Mouse (Mus musculus) gastrocnemius, adult 2 months (tissue): ENCODE results near the gene Olfr472. TPM values are rescaled to one million over a fixed set of nuclear protein-coding genes. Genes with fewer than 3 reads are reported as not detected.
"Not testable (repeated sequence)": the region's sequence is repeated elsewhere in the genome, so short reads cannot be mapped to it uniquely, and the experiment has no call there.

ENCODE experiments used
- DNase-seq: peaks from one replicate; pipeline ENCODE4 v3.0.0; 2022
- H3K27ac ChIP-seq: fragments of 200-600 bp; 2 replicates; pipeline ENCODE4 v1.8.1; 2022; ENCODE audit warnings: mild to moderate bottlenecking
- H3K4me3 ChIP-seq: fragments of 200-600 bp; 2 replicates; pipeline ENCODE4 v1.8.1; 2022; ENCODE audit warnings: mild to moderate bottlenecking, moderate library complexity
- CTCF ChIP-seq: fragments of 200-600 bp; IDR thresholded peaks from 2 replicates; pipeline ENCODE4 v1.8.1; 2022; ENCODE audit warnings: antibody characterized with exemption, mild to moderate bottlenecking, moderate library complexity
- intact Hi-C: fragments of 180-260 bp; cut with DNase I; formaldehyde crosslinking; loops from one replicate; pipeline ENCODE4 v1.15.1; 2025
- long read RNA-seq, 2 experiments: library from polyadenylated mRNA; stranded (forward); transcript quantifications; one replicate each; pipeline ENCODE4 v2.0.0; 2021
- total RNA-seq, 2 experiments: library from RNA; stranded (reverse); gene quantifications; 2 replicates each; pipeline ENCODE4 v1.2.3; 2021

Olfr472 gene
- total RNA-seq: not detected
- long read RNA-seq, experiment 1: 0 reads
- long read RNA-seq, experiment 2: 0 reads

DNA sequence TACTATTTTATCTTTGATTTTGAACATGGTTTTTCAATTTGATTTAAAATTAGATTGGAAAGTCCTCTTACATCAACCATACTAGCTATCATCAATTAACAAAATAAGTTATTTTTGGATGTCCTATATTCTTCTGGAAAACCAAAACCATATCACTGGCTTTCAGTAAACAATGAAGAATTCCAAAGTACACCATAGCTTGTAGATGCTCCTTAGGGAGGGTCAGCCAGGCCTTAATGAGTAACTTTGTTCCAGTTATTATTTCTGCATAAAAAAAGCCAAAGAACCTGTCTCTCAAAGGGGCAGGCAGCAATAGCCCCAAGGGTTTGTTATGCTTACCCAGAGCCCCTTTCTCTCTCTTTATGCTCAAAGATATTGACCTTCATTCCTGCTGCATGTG, at the start of gene Olfr472:
Gene Olfr472 (plus strand): TSS at position 301 of the 400 bp plus-strand sequence.
- Histone ChIP-seq H3K27ac (no peak within 1 kb of the TSS), H3K4me3 (no peak within 1 kb of the TSS)
- TF ChIP-seq CTCF: no peak
- intact Hi-C loops: no loop called here
- no peak for DNase-seq

DNA sequence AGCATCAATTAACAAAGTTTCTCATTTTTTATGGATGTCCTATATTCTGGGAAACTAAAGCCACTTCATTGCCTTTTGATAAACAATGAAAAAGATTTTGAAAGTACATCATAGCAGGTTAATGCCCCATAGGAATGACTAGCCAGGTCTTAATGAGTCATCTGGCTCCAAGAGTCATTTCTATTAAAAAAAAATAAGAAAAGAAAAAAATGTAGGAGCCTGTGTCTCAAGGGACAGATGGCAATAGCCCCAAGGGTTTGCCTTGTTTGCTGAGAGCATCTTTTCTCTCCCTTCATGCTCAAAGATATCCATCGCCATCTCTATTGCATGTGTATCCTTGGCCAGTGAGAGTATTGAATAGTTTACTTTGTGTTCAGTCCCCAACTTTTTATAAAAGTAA, 32.4 kb downstream of the Olfr472 start, which contains the start of gene Olfr473:
Gene Olfr473 (plus strand): TSS at position 301 of the 400 bp plus-strand sequence.
- TF ChIP-seq CTCF: no peak
- DNase-seq: no peak
- no peak within 1 kb of the TSS for H3K4me3 ChIP-seq

DNA sequence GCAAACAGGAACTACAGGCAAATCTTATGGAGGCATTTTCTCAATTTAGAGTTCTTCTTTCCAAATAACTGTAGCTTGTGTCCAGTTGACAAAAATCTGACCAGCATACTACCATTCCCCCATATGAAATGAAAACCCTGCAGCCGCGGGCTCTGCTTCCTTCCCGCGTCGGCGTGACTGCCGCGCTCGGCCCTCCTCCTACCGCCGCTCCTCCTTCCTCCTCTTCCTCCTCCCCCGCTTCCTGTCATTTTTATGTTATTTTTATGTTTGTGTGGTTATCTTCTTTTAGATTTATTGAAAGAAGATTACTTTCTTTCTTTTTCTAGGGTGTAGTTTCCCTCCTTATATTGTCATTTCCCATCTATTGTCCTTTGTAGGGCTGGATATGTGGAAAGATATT, 54.8 kb downstream of the Olfr472 start:
- DNase-seq, H3K27ac ChIP-seq, intact Hi-C loops: not testable (repeated sequence)

More for the DNA sequence above, 32.4 kb downstream of the Olfr472 start, which contains the start of gene Olfr473:
- intact Hi-C loops: no loop called here
- H3K27ac ChIP-seq: no peak within 1 kb of the TSS

DNA sequence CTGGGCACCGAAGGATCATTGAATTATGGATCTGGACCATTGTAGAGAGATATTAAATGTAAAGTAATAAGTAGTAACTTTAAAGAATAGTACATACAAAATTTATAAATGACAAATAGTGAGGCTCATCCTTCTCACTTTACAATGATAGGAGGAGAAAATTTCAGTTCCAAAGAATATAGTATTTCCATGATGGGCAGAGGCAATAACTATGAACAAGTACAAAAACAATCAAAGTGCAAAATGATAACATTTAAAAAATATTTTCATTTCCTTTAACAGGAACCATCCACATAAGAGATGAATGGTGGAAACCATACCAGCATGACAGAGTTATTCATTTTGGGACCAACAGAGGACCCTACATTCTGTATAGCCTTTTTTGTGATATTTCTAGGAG, 56.6 kb downstream of the Olfr472 start, which contains the start of gene Olfr474:
Gene Olfr474 (plus strand): TSS at position 301 of the 400 bp plus-strand sequence.
- H3K4me3 ChIP-seq: no peak within 1 kb of the TSS
- H3K27ac ChIP-seq: no peak within 1 kb of the TSS
- TF ChIP-seq CTCF: no peak
- DNase-seq: no peak
- intact Hi-C loops: no loop called here

More for the DNA sequence above, 54.8 kb downstream of the Olfr472 start:
- not testable (repeated sequence) for H3K4me3 ChIP-seq

Other genes with a start within 250 kb of the Olfr472 start
- gene Cyb5r2, start 139.9 kb upstream of the Olfr472 start, total RNA-seq: under 1 TPM in 1 of 2 experiments, not detected in 1; 0.20 TPM
- not detected for gene Ovch2, start 96.7 kb upstream of the Olfr472 start, total RNA-seq
- gene Olfr467, start 85.6 kb upstream of the Olfr472 start, total RNA-seq: not detected
- gene Olfr469, start 72.4 kb upstream of the Olfr472 start, total RNA-seq: not detected
- not detected for gene Olfr470, start 50.4 kb upstream of the Olfr472 start, total RNA-seq
- not detected for gene Olfr473, start 32.5 kb downstream of the Olfr472 start, total RNA-seq
- gene Olfr474, start 56.7 kb downstream of the Olfr472 start, total RNA-seq: not detected
- not detected for gene Olfr476, start 66.9 kb downstream of the Olfr472 start, total RNA-seq
- not detected for gene Olfr477, start 88.8 kb downstream of the Olfr472 start, total RNA-seq
- not detected for gene Olfr478, start 136.1 kb downstream of the Olfr472 start, total RNA-seq
- not detected for gene Olfr479, start 152.8 kb downstream of the Olfr472 start, total RNA-seq
- gene Olfr480, start 169.4 kb downstream of the Olfr472 start, total RNA-seq: not detected
- gene Olfr481, start 182.0 kb downstream of the Olfr472 start, total RNA-seq: not detected
- under 1 TPM; 0.64 to 0.81 TPM for gene Olfr482, start 199.7 kb downstream of the Olfr472 start, total RNA-seq
- not detected for gene Olfr483, start 202.9 kb downstream of the Olfr472 start, total RNA-seq
- not detected for gene Olfr484, start 229.5 kb downstream of the Olfr472 start, total RNA-seq